Mouse (Mus musculus): ENCODE measurements around the gene Frat2. TPM values are rescaled to one million over a fixed set of nuclear protein-coding genes. Genes with fewer than 3 reads are reported as not detected.

The Frat2 gene
- polyA plus RNA-seq, 1 experiment from 2014 or later = 17.1 TPM

DNA sequence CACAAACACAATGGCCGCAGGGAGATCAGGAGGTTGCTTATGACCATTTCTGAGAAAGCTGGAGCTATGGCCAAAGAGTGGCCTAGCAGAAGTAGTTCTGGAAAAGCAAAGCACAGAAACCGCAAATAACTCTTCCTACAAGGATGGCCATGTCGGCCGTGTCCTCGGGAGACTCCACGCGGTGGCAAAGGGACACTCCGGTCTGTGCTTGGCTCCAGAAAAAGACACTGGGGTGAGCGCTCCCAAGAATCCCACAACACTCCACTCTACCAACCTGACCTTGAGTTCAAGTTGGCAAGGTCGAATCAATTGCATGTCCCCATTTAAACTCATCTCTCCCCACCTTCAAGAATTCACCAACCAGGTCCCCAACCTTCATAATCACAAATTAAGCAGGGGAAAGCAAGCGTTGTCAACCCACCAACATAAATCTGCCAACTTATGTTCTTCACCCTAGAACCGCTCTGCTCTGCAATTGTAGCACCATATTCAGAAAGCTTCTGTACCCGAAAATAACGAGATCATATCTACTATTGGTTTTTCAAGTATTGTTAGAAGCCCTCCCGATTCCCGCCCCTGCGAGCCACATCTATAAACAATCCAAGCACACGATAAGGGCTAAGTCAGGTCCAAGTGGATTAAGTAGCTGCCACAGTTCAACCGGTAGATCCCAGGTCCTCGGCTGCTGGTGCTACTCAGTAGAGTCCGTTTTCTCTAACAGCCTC is 1.4 kb downstream of the Frat2 start:
- TF ChIP-seq CTCF (IDR thresholded peaks at IDR 0.05) = no peak

GRCm38 (mm10) chr19:41844345-41844744 is 3.6 kb downstream of the Frat2 start:
- no peak for TF ChIP-seq CTCF (IDR thresholded peaks at IDR 0.05)
- ChIA-PET POLR2A (interaction anchor here (0.7 kb wide), 1 partner anchor 362 kb away, joined by 4 read pairs; no protein-coding TSS in a partner anchor), CTCF (no interaction called here)
- in situ Hi-C loops (cut with MboI; ENCODE audit: low pct_unique_long_range_greater_than_20kb) = no loop called here
- ATAC-seq (no peak), DNase-seq (ENCODE audit: low read depth, low spot score) (no peak)
- no peaks in the 10 kb centered on the region for H3K27me3 ChIP-seq

More for the DNA sequence above, 1.4 kb downstream of the Frat2 start:
- POLR2A ChIA-PET = interaction anchor here (0.6 to 2.4 kb wide), 2 partner anchors 16 to 83 kb away, joined by 6 to 9 read pairs; no protein-coding TSS in a partner anchor
- in situ Hi-C loops (cut with MboI; ENCODE audit: low pct_unique_long_range_greater_than_20kb) = no loop called here
- no peak for DNase-seq (ENCODE audit: low read depth, low spot score)
- ATAC-seq = no peak
- CTCF ChIA-PET = interaction anchor here (1.0 to 1.8 kb wide), 2 partner anchors 16 to 180 kb away, joined by 3 to 5 read pairs; no protein-coding TSS in a partner anchor
- H3K27me3 ChIP-seq = no peaks in the 10 kb centered on the region

DNA sequence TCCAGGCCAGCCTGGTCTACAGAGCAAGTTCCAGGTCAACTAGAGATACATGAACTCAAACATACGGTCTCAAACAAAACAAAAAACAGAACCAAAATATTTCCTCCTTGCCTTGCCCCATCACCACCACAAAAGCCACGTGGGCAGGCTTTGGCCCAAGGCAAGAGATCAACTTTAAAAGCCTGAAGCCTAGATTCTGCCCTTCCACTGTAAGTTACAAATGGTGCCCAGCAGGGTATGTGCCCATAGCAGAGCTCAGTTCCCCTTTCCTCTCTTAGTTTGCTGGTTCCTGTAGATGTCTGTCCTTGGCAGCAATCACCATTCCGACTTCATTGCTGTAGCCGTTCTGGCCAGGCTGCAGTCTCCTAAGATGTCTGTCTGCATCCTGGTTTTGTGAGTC is 5.2 kb downstream of the Frat2 start:
- DNase-seq (ENCODE audit: low read depth, low spot score) (no peak), ATAC-seq (no peak)
- peaks cover 3% of the 10 kb centered on the region for H3K27me3 ChIP-seq
- ChIA-PET CTCF (no interaction called here), POLR2A (no interaction called here)
- in situ Hi-C loops (cut with MboI; ENCODE audit: low pct_unique_long_range_greater_than_20kb) = no loop called here
- no peak for TF ChIP-seq CTCF (IDR thresholded peaks at IDR 0.05)

DNA sequence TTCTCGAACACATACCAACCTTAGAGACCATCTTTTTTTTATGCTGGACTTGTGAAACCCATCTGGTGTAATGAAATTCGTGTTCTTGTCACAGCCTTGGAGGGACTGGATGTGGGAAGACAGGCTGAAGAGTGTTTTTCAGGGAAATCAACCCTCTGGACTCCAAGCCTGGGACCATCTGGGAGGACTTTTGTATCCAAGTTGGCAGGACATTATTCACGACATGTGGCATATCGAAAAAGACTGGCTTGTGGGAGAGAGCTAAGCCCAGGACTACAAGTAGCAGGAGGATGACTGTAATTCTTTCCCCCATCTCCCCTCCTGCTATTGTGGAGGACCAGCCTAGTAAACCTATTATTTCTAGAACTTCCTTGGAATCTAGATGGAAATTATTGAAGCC is 5.7 kb downstream of the Frat2 start:
- DNase-seq (ENCODE audit: low read depth, low spot score) = no peak
- CTCF ChIA-PET = no interaction called here
- TF ChIP-seq CTCF (IDR thresholded peaks at IDR 0.05) = no peak
- in situ Hi-C loops (cut with MboI; ENCODE audit: low pct_unique_long_range_greater_than_20kb) = no loop called here
- POLR2A ChIA-PET = no interaction called here
- ATAC-seq = no peak
- peaks cover 3% of the 10 kb centered on the region for H3K27me3 ChIP-seq

DNA sequence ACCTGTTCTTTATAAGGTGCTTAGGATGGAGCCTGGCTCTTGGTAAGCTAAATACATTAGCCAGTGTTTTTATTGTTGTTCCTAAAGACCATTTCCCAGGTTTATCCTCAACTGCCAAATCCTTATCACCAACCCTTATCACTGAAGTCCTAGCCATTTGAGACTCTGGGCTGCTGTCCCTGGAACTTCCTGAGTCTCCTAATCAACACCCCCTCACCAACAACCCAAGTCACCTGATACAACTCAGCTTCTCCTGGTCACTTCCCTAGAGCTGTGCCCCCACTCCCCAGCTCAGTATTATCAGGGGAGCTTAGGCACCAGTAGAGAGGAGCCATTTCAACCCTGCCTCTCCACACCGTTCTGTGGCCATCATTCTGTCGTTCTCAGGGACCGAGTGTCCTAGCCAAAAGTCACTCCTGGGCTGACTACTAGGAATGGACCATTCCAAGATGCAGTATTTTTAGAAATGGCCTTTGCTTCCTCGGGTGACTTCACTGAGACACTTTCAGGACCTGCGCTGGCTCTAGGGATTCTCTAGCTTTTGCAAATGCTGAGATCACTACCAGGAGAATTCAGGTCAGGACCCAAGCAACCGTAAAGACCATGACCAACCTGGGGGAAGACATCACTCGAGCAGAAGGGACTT is 6.7 kb downstream of the Frat2 start:
- in situ Hi-C loops (cut with MboI; ENCODE audit: low pct_unique_long_range_greater_than_20kb) = no loop called here
- DNase-seq (ENCODE audit: low read depth, low spot score) (no peak), ATAC-seq (no peak)
- POLR2A ChIA-PET = no interaction called here
- CTCF ChIA-PET = interaction anchor here (1.0 kb wide), 1 partner anchor 34 kb away, joined by 3 read pairs; no protein-coding TSS in a partner anchor
- peaks cover 3% of the 10 kb centered on the region for H3K27me3 ChIP-seq
- no peak for TF ChIP-seq CTCF (IDR thresholded peaks at IDR 0.05)

DNA sequence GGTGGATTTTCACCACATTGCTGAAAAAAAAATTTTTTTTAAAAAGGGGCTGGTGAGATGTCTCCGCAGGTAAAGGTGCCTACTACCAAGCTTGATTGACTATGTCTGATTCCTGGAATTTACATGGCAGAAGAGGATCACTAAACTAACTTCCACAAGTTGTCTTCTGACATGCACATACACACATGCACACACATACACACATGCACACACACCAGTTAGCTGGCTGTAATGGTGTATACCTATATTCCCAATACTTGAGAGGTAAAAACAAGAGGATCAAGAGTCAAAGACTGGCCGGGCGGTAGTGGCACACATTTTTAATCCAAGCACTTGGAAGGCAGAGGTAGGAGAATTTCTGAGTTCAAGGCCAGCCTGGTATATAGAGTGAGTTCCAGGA is 8.2 kb downstream of the Frat2 start:
- CTCF ChIA-PET = no interaction called here
- ATAC-seq (no peak), DNase-seq (ENCODE audit: low read depth, low spot score) (no peak)
- H3K27me3 ChIP-seq = peaks cover 8% of the 10 kb centered on the region
- in situ Hi-C loops (cut with MboI; ENCODE audit: low pct_unique_long_range_greater_than_20kb) = no loop called here
- POLR2A ChIA-PET = no interaction called here
- no peak for TF ChIP-seq CTCF (IDR thresholded peaks at IDR 0.05)

DNA sequence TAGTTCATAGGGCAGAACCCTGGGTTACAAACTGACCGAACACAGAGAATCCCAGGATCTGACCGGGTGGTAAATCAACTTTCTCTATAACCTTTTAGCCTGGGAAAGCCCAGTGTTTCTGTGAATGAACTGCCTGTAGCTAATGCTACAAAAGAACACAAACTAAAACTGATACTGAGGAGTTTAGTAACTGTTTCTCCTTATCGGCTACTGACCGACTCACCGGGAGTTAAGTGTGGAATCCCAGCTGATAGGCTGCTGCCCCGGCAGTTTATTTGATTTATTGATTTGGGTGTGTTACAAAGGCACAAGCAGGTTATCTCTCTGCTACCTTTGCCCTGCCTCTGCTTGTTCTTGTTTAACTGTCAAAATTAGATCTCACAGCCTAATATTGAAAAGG is 9.1 kb downstream of the Frat2 start:
- no peak for TF ChIP-seq CTCF (IDR thresholded peaks at IDR 0.05)
- ATAC-seq (no peak), DNase-seq (ENCODE audit: low read depth, low spot score) (no peak)
- peaks cover 11% of the 10 kb centered on the region for H3K27me3 ChIP-seq
- in situ Hi-C loops (cut with MboI; ENCODE audit: low pct_unique_long_range_greater_than_20kb) = no loop called here
- ChIA-PET CTCF (no interaction called here), POLR2A (no interaction called here)

GRCm38 (mm10) chr19:41837917-41838261 is 10.0 kb downstream of the Frat2 start:
- ChIA-PET POLR2A (interaction anchor here (1.0 kb wide), 1 partner anchor 43 kb away, joined by 4 read pairs; no protein-coding TSS in a partner anchor), CTCF (no interaction called here)
- ATAC-seq (no peak), DNase-seq (ENCODE audit: low read depth, low spot score) (no peak)
- peaks cover 16% of the 10 kb centered on the region for H3K27me3 ChIP-seq
- in situ Hi-C loops (cut with MboI; ENCODE audit: low pct_unique_long_range_greater_than_20kb) = no loop called here
- no peak for TF ChIP-seq CTCF (IDR thresholded peaks at IDR 0.05)

DNA sequence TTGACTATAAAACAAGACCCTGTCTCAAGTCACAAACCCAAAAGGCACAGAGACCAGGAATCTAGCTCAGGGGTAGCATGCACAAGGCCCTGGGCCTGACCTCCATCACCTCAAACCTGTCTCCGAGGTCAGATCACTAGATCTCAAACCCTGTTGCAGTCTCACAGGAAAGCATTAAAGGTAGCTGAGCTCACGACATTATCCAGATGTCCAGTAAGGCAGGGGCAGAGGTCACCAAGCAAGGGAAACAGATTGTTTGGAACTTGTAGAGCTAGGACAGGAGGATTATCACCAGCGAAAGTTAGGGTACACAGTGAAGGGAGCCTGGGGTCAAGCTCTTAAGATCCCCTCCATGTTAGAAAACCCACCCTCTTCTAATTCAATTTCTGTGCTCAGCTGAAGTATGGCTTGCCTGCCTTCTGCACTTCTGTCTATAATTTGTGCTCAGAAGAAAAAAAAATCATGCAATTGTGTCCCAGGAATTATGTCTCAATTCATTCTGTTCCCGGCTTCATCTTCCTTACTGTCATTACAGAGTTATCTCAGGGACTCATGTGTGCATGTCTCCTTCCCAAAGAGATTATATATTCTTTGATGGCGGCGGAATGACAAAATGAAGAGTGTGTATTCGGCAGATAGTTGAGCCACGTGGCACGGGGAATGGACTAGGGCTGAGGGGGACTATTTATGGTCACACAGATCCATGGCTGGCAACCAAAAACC is 10.6 kb downstream of the Frat2 start:
- in situ Hi-C loops (cut with MboI; ENCODE audit: low pct_unique_long_range_greater_than_20kb) = no loop called here
- no peak for TF ChIP-seq CTCF (IDR thresholded peaks at IDR 0.05)
- peaks cover 16% of the 10 kb centered on the region for H3K27me3 ChIP-seq
- ChIA-PET CTCF (interaction anchor here (1.2 kb wide), 1 partner anchor 38 kb away, joined by 4 read pairs; no protein-coding TSS in a partner anchor), POLR2A (interaction anchor here (0.6 to 1.0 kb wide), 2 partner anchors 42 to 343 kb away, joined by 4 read pairs; no protein-coding TSS in a partner anchor)
- no peak for ATAC-seq
- DNase-seq (ENCODE audit: low read depth, low spot score) = no peak

DNA sequence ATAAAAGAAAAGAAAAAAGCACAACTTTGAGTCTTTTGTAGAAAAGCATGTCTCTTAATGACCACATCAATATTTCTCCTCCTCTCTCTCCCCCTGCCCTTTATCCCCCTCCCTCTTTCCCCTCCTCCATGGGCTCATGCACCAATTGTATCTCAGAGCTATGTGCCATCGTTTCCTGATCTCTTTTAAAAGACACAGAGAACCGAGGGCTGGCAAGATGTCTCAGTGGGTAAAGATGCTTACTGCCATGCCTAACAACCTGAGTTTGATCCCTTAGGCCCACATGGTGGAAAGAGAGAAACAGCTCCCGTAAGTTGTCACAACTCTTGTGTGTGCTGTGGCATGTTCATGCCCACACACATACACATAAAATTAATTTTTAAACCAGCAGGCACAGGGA is 11.2 kb downstream of the Frat2 start:
- peaks cover 16% of the 10 kb centered on the region for H3K27me3 ChIP-seq
- ATAC-seq (no peak), DNase-seq (ENCODE audit: low read depth, low spot score) (no peak)
- no peak for TF ChIP-seq CTCF (IDR thresholded peaks at IDR 0.05)
- ChIA-PET CTCF (interaction anchor here (1.2 kb wide), 1 partner anchor 37 kb away, joined by 4 read pairs; no protein-coding TSS in a partner anchor), POLR2A (interaction anchor here (1.0 kb wide), 1 partner anchor 41 kb away, joined by 4 read pairs; no protein-coding TSS in a partner anchor)
- in situ Hi-C loops (cut with MboI; ENCODE audit: low pct_unique_long_range_greater_than_20kb) = no loop called here

GRCm38 (mm10) chr19:41835816-41836215 is 12.1 kb downstream of the Frat2 start:
- DNase-seq (ENCODE audit: low read depth, low spot score) = no peak
- TF ChIP-seq CTCF (IDR thresholded peaks at IDR 0.05) = no peak
- no peak for ATAC-seq
- peaks cover 16% of the 10 kb centered on the region for H3K27me3 ChIP-seq
- in situ Hi-C loops (cut with MboI; ENCODE audit: low pct_unique_long_range_greater_than_20kb) = no loop called here
- ChIA-PET POLR2A (no interaction called here), CTCF (no interaction called here)

Data from Patski (cell line).